Mouse (Mus musculus): ENCODE results near the gene Guca1a.
A peak's percentile ranks its signal among the peaks of the same experiment; 100 is the strongest.

Gene Guca1a

DNA sequence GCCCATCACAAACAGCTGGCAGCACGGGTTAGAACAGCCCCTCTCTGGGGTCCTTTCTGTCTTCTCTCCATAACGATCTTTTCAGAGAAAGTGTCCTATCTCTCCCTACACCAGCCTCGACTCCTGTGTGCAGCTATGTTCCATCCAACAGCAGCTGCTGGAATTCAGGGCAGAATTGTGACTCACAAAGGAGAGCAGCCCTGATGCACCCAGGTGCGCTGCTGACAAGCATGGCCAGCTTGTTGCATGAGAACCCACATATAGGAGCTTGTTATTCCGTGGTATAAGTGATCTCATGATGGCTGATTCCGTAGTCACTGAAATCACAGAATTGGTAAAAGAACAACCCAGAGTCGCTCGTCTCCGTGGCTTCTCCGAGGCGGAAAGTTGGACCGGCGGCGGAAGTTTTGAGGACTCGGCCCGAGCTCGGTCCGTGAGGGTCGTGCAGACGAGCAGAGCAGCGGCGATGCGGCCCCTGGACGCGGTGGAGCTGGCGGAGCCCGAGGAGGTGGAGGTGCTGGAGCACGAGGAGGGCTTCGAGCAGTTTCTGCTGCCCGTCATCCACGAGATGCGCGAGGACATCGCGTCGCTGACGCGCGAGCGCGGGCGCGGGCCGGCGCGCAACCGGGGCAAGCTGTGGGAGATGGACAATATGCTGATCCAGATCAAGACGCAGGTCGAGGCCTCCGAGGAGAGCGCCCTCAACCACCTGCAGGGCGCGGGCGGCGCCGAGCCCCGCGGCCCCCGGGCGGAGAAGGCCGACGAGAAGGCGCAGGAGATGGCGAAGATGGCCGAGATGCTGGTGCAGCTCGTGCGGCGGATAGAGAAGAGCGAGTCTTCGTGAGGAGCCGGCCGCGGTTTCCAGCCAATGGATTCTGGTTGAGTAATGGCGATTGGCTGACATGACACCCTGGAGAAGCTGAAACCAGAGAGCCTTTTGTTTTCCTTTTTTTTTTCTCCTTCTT, 9.8 kb upstream of the Guca1a start:
- peak in 1 of 2 experiments; percentile 15 for DNase-seq

DNA sequence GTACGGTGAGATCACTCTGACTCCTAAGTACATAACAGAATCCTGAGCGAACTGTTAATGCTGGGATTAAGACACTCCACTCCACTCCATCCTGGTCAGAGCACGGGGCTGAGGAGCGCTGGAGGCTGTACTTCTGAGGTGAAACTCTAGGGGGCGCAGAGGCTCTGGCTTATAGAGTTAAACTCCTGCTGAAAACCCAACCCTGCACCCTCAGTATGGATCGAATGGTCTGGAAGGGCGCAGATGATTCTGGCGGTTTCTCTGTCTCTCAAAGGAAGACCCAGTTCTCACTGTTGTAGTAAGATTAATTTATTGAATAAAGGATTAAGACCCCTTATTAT, 8.1 kb upstream of the Guca1a start:
- DNase-seq, result peak; percentile 61 to 73

- no peak for DNase-seq
Observed at GRCm38 (mm10) chr17:47407717-47408557, 7.6 kb upstream of the Guca1a start.

DNA sequence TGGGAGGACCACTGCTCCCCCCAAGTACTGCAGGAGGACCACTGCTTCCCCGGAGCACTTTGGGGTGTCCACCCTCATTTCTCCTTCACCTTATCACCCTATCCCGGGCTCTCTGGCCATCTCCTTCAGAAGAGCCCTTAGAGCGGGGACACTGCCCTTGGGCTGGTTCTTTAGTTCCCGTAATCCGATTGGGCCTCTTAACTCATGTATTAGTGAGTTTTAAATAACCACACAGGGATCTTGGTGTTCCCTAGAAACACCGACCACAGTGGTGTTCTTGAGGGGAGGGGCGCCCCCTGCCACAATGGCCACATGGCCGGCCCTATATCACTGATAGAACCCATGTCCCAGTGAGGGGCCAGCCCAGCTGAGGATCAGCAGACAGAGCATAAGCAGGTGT, 1.3 kb downstream of the Guca1a start:
- DNase-seq, result no peak

GRCm38 (mm10) chr17:47395376-47395913, 4.9 kb downstream of the Guca1a start:
- peak; percentile 68 to 70 for DNase-seq

- DNase-seq, result peak in 1 of 2 experiments; percentile 19
Observed at GRCm38 (mm10) chr17:47394223-47394869, 6.0 kb downstream of the Guca1a start.

- DNase-seq, result peak; percentile 52 to 57
Observed at GRCm38 (mm10) chr17:47386649-47387048, 13.7 kb downstream of the Guca1a start.

DNA sequence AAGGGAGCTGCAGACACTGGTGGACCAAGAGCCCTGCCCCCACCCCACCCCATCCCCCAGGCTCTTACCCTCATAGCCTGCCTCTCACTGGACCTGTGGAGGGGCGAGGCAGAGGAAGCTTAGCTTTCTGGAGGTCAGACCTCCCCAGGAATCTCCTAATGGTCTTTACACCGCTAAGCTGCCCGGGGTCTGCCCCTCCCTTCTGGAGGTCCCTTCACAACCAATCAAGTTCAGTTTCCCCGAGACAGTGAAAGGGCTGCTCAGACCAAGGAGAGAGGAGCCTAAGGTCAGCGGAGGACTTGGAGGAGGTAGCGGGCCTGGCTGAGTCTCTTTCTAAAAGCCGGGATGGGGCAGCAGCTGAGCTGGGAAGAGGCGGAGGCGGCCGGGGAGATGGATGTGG, 15.2 kb downstream of the Guca1a start, which contains the start of gene Guca1b:
Gene Guca1b (plus strand): TSS at position 249 of the 400 bp plus-strand sequence.
- no peak for DNase-seq

GRCm38 (mm10) chr17:47384064-47384463, 16.3 kb downstream of the Guca1a start:
- no peak for DNase-seq

GRCm38 (mm10) chr17:47383266-47383665, 17.1 kb downstream of the Guca1a start:
- DNase-seq, result peak in 1 of 2 experiments; percentile 14

DNA sequence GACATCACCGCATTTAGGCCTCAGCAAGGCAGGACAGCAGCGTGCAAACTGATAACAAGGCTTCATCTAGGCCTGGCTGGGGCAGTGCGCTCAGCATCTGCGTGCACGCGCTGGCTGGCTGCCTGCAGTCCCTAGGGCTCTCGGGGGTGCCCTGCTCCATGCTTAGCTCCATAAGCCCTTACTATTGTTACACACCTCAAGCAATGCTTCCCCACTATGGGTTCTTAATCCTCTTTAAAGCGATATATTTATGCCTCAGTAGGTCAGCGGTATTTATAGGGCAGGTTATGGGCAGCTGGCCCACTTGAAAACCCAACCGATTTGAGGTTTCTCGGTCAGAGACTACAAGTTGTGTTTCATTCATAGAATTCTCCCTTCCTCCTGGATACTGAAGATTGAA, 18.5 kb downstream of the Guca1a start:
- no peak for DNase-seq

DNA sequence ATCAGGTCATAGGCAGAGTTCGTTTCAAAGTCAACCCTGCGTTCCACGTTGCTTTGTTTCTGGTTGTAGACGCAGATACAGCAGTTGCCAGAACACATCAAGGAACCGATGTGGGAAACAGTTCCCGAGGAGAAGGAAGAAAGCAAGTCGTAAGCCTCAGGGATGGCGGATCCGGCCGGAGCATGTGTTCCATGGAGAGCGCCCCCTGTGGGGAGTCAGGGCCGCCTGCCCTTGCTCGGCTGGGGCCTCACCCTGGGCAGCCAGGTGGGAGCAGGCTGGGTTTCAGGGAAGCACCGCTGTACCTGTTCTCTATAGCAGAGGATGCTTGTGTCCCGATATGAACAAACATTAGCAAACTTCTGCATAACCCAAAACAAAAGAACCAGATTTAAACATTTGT, 22.3 kb downstream of the Guca1a start:
- no peak for DNase-seq

DNA sequence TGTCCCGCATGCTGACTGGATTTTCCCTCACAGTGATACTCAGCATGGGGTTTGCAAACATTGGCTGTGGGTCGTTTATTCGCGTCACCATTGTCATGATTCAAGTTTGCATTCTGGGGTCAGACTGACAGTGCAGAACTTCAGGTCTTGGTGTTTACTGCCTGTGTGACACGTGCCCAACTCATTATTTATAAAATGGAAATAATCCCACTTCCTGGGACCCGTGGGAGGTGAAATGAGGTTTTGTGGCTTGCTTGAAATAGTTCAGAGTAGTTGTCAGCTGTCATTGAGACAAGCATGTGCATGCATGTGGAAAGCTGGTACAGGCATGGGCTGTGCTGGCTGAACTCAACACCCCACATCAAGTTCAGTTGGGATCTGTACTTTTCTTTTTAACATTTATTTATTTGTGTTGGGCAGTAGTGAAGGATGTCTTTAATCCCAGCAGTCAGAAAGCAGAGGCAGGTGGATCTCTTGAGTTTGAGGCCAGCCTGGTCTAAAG, 23.6 kb downstream of the Guca1a start:
- no peak for DNase-seq

DNA sequence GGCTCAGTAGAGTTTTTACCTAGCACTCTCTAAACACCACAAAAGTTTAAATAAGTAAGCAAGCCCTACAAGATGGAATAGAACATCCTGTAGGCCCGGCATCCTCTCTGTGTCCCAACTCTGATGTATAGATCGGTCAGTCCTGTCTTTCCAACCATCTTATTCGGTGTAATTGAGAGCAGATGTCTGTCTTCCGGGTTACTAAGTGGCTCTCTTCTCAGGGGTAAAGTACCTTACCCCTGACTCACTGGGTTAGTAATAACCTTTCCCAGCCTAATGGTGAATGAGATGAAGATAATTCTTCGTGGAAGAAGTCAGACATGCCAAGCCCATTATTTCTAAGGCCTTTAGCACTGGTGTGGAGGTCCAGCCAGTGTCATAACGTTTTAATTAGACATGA, 26.4 kb downstream of the Guca1a start:
- no peak for DNase-seq

DNA sequence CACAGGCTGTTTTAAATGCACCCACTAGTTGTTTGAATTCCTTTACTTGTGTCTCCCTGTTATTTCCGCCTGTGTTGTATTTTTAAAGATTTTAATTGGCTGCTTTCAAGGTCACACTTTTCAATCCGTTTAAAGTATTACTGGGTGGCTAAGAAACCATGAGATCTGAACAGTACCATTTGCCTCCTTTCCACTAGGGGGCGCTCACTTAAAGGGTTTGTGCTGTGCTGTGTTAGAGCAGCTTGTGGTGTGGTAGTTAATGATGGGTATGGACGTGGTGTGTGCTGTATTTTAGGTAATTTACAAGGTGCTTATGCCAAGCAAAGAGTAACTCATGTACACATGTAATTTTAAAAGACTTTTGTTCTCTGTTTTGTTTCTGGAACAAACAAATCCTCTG, 28.9 kb downstream of the Guca1a start:
- DNase-seq, result peak; percentile 26 to 60

GRCm38 (mm10) chr17:47369087-47369443, 31.3 kb downstream of the Guca1a start:
- peak in 1 of 2 experiments; percentile 6 for DNase-seq

DNA sequence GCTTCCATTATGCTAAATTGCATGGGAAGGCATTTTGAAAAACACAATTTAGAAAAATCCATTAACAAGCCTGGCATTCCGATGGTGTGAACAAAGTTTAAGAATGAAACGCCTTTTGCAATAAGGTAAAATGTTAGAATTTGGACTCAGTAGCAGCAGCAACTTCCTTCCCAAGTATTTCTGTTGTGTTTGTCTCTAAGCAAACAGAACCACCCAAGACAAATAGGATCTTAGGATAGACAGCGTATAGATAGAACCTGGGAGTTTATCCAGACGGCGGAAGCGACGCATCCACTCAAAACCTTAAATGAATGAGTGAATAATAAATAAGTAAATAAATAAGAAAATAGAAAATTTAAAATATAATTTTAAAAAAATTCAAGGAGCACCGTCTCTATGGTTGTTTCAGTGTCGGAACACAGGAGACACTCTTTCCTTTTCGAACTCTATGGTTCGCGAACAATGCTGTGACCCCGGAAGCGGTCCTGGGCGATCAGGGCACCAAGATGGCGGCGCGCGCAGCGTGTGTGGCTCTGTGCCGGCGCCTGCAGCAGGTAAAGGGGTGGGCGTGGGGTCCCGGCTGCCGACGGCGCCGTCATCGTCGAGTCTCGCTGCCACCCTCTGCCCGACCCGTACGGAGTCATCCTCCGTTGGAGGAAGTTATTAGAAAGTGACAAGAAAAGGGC, 31.8 kb downstream of the Guca1a start, which contains the start of gene Mrps10:
Gene Mrps10 (plus strand): TSS at position 487 of the 686 bp plus-strand sequence.
- DNase-seq, result peak; percentile 83 to 90

- DNase-seq, result no peak
Observed at GRCm38 (mm10) chr17:47361343-47361742, 39.0 kb downstream of the Guca1a start.

- DNase-seq, result peak; percentile 20 to 35
Observed at GRCm38 (mm10) chr17:47359964-47360363, 40.4 kb downstream of the Guca1a start.

GRCm38 (mm10) chr17:47349721-47350319, 50.6 kb downstream of the Guca1a start:
- no peak for DNase-seq

Measured in lung, adult 18-20 months (tissue).